Mouse (Mus musculus) right cerebral cortex, postnatal 14 days (tissue): Measurements from ENCODE around the gene Gtpbp6.
"Not testable (repeated sequence)": the region's sequence is repeated elsewhere in the genome, so short reads cannot be mapped to it uniquely, and the experiment has no call there.

Experiments
- DNase-seq: peaks from one replicate; pipeline ENCODE4 v3.0.0; 2022

The Gtpbp6 gene

DNA sequence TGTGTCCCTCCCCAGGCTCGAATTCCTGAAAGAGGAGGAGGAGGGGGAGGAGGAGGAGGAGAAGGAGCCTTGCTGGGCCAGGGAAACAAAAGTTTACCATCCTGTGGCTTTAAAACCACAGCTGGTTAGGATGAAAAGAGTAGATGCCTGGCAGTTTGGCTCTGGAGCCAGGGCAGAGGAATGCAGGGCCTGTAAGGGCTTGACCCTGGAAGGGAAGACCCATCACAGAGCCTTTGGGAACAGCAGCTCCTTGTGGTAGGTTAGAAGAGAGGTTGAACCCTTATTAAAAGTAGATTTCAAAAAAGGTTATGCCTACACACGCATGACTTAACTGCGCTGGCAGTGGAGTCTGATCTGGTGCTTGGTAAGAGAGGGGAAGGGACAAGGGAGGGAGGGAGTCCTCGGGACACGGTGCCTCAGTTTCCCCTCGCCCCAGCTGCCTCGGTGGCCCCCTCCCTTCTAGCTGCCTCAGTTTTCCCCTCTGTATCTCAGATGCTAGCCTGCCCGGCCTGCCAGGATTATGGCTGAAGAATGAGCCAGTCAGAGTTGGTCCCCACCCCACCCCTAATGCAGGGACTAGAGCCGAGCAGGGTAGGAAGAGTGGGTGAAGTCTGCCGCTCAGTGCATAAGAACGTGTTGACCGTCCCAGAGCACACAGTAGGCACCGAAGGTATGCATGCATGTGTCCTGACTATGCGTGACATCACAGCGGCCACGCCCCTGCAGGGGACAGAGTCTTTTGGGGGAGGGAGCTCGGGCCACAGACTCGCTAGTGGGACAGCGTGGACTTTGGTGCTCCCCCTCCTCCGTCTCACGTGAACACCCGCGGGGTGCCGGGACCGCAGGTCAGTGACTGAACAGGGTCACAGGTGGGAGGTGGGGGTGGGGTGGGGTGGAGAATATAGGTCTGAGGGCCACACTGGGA lies 8.1 kb downstream of the Gtpbp6 start, which contains the start of gene Plcxd1:
Gene Plcxd1 (plus strand): TSS at position 314 of the 925 bp plus-strand sequence.
- DNase-seq = no peak

DNA sequence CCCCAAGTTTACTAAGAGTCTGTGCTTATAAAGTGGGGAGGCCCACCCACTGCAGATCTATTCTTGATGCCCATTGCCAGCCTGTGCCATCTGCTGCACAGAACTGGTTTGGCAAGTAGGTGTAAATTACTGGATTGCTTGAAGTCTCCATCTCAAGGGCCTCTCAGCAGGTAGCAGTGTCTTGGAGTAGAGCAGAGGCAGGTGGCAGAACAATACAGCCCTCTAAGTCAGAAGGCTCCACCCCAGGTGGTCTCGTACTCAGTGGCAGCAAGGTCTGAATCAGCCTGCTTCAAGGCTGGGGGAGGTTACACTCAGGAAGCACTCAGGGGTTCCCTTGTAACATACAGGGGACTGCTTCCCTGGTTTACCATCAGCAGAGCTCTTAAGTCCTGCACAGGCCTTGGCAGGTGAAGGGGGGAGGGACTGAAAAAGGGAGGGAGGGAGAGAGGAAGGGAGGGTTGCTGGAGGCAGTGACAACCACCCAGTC lies 9.0 kb downstream of the Gtpbp6 start:
- peak; percentile 11 for DNase-seq

DNA sequence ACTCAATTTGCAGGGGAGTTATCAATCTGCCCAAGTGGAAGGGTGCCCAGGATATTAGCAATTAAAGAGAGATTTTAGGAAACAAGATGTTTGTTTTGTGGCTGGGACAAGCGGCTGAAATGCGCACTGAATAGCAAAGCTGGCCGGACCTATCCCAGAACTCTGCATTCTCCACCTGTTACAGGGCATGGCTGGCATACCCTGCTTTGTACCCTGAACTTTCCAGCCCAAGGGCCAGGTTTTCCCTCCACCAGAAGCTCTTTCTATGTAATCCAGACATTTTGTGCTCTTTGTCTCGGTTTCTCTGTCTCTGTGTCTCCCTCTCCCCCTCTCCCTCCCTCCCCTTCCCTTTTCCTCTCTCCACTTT lies 13.2 kb downstream of the Gtpbp6 start:
- DNase-seq = no peak

DNA sequence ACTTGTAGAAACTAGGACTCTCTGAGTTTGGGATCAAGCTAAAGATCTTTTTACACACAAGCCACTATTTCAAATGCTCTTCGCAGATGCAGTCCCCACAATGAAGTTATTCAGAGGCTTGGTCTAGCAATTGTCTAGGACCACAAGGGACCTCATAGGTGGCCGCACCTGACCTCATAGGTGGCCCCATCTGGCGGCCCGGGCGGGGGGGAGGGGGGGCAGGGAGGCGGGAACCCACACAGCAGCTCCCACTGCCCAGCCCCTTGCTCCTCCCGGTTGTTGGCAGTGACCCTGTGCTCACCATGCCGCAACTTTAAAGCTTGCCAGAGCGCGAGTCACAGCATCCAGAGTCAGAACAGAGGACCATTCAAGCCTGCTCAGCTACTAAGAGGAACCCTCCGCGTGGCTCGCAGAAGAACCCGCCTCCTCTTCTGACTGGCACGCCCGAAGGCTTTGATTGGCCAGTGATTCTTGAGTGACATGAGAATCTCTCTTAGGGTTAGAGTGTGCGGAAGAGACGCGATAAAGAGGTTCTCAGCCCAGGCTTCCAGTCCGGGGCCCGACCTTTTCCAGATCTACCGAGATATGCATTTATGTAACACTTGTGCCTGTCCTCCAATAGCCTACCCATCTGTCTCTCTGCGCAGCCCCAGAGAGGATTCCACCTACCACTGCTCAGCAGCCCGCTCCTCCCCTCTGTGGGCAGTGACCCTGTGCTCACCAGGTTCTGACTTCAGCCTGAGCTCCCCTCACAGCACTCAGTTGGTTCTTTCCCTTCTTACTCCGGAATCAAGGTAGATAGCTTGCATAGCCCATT lies 13.8 kb downstream of the Gtpbp6 start, which contains the start of gene Gm35315:
Gene Gm35315 (minus strand): TSS at position 391 of the 817 bp plus-strand sequence.
- DNase-seq = peak; percentile 83

DNA sequence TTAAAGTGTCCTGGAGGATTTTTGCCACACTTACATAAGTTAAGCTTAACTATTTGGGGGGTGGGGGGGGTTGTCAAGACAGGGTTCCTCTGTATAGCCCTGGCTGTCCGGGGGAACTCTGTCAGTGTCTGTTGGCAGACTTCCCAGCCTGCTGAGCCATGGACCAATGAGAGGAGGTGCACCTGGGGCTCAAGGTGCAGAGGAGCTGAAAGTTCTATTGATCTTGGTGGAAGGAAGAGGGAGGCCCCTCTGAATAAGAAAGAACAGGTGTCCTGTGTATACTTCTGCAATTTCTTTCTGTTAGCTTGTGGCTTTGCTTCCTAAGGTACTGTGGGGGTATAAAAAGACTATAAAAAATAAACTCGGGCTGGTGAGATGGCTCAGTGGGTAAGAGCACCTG lies 16.5 kb downstream of the Gtpbp6 start:
- no peak for DNase-seq

DNA sequence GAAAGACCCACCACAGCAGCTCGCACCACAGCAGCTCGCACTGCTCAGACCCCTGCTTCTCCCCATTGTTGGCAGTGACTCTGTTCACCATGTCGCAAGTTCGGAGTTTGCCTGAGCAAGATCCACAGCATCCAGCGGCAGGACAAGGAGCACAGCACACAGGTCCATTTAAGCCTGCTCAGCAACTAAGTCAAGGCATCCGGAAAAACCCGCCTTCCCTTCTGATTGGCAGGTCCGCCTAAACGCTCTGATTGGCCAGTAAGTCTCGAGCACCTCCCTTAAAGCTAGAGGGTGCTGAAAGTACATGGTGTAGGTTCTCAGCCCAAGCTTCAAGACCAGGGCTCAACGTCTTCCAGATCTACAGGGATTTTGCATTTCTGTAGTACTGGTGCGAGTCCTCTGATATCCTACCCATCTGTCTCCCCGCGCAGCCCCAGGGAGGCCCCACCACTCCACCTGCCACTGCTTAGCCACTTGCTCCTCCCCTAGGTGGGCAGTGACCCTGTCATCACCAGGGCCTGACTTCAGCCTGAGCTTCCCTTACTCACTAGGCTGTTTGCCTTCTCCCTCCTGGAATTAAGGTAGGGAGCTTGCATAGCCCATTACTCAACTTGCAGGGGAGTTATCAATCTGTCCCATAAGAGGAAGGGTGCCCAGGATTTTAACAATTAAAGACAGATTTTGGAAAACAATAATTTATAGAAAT lies 21.7 kb downstream of the Gtpbp6 start:
- no peak for DNase-seq

DNA sequence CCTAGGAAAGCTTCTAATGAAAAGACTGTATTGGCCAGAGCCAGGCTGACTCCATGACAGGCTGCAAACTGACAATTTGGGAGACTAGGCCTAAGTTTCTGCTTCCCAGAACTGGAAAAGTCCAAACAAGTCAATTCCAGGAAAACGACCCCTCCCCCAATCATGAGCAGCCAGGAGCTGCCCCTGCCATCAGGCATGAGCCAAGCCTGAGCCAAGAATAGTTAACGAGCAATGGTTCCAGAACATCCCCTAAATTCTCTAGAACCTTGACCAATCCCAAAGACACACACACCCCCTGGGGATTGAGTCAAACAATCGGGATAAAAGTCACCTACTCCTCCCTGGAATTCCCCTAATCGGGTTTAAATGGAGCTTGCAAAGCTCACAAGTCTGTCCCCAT lies 25.0 kb downstream of the Gtpbp6 start:
- no peak for DNase-seq

DNA sequence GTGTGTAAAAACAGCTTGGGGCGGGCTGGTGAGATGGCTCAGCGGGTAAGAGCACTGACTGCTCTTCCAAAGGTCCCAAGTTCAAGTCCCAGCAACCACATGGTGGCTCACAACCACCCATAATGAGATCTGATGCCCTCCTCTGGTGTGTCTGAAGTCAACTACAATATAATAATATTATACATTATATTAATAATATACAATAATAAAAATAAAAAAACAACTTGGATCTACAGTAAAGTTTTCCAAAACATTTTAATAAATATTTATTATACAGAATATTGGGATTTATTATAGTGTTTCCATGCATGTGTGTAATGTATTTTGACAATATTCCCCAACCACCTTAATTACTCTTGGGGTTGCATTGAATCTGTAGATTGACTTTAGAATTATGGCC lies 35.6 kb downstream of the Gtpbp6 start, which contains the start of gene Gm17655:
Gene Gm17655 (minus strand): TSS at position 101 of the 400 bp plus-strand sequence.
- not testable (repeated sequence) for DNase-seq

DNA sequence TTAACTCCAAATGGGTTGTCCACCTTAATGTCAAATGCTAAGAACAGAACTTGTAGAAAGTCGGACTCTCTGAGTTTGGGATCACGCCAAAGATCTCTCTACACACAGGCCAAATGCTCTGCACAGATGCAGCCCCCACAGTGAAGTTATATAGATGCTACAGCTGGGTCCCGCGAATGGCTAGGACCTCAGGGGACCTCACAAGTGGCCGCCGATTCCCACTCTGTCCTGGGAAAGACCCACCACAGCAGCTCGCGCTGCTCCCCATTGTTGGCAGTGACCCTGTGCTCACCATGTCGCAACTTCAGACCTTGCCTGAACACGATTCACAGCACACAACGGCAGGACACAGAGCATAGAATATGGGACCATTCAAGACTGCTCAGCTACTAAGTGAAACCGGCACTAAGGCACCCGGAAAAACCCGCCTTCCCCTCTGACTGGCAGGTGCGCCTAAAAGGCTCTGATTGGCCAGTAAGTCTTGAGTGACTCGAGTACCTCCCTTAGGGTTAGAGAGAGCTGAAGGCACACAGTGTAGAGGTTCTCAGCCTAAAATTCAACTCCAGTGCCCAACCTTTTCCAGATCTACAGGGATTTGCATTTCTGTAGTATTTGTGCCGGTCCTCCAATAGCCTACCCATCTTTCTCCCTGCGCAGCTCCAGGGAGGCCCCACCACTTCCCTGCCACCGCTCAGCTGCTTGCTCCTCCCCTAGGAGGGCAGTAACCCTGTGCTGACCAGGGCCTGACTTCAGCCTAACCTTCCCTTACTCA lies 50.2 kb downstream of the Gtpbp6 start:
- peak; percentile 76 for DNase-seq
